Mouse (Mus musculus): ENCODE results near the gene Myom1.
"Not testable (repeated sequence)": the region's sequence is repeated elsewhere in the genome, so short reads cannot be mapped to it uniquely, and the experiment has no call there.

The Myom1 gene

DNA sequence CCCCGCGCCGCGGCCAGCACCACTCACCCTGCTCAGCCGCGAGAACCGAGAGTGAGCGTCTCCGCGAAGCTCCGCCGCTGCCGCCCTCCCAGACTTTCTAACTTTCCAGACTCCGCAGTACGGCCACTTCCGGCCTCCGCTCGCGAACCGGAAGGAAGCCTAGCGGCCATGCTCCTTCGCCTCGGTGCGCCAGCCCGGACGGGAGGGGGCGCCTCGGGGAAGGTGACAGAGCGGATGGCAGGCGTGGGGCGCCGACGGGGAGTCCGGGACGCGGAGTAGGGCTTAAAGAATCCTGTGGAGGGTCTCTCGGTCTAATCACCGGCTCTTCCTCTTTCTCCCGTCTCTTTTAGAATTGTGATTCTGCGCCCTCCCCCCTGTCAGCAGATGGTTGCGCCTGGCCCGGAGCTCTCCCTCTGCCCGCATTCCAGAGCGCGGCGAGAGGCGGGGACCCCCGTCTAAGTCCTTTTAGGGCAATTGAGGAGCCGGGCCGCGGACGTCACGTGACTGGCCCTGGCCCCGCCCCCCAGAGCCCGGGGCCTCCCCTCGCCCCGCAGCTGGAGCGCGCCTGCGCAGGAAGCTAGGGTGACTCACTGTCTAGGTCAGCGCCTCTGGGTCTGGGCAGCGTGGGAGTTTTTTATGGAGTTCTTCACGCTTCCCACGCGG lies at the start of gene Myom1:
Myom1 (plus strand) TSS at position 553 of the 663 bp plus-strand sequence.
- DNase-seq (ENCODE audit: low spot score), result peak; percentile 96

DNA sequence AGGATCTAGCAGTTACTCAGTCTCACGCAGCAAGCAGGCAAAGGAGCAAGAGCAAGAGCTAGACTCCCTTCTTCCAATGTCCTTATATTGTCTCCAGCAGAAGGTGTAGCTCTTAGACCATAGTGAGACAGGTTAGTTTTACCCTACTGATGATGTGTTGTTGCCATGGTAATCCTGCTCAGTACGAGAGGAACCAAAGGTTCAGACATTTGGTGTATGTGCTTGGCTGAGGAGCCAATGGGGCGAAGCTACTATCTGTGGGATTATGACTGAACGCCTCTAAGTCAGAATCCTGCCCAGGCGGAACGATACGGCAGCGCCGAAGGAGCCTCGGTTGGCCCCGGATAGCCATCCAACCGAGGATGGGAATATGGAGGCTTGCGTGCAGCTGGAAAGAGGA lies 38.9 kb upstream of the Myom1 start:
- DNase-seq (ENCODE audit: low spot score), result peak; percentile 100

DNA sequence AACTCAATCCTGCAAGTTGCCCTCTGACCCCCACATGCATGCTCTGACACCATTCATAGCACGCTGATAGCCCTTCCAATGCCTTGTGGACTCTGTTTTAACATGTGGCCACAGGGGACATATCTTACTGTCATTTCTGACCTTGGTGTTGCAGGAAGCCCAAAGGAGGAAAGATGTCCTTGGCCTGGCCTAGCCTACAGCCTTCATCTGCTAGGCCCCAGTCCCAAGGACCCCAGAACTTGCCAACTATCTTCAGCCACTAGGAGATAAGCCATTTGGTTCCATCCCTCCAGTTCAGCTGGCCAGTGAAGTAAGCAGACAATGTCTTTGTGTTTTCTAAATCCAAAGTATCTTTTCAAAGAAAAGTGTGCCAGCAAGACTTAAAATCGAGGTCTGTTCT lies 37.2 kb upstream of the Myom1 start:
- no peak for DNase-seq (ENCODE audit: low spot score)

GRCm38 (mm10) chr17:70966126-70966525 lies 36.3 kb upstream of the Myom1 start:
- no peak for DNase-seq (ENCODE audit: low spot score)

GRCm38 (mm10) chr17:70967191-70967590 lies 35.2 kb upstream of the Myom1 start:
- no peak for DNase-seq (ENCODE audit: low spot score)

DNA sequence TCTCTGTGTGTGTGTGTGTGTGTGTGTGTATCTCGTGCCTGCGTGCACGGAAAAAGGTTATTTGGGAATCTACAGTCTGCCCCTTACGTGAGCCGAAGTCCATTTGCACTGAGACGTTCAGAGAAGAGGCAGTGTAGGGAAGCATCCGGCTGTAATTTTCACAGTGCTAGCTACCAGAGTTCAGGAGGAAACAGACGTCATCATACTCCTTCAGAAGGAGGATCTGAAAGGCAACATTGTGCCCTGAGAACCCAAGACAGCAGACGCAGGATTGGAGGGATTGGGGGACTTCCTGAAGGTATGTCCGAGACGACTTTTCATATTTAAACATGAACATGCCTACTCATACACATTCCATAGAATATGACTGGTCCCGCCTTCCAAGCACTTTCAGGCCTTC lies 34.8 kb upstream of the Myom1 start:
- no peak for DNase-seq (ENCODE audit: low spot score)

DNA sequence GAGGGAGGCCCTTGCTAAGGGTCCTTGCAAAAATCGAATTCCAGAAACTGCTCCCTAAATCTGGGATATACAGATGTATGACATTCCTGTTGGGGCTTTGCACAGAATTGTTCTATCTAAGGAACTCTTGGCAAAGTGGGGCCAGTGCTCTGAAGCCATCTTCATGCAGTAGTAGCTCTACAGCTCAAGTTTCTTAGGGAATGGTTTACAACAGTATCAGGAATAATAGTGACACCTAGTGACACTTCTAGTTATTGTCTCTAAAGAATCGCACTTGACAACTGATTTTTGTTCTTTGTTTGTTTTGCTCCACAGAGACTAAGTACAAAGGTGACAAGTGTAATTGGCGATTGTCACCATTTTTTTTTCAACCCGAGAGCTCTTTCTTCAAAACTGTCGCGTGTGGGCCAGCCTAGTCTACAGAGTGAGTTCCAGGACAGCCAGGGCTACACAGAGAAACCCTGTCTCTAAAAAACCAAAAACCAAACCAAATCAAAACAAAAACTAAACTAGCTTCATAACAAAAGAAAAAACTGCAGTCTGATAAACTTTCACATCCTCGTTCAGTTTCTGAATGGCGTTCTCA lies 33.7 kb upstream of the Myom1 start:
- no peak for DNase-seq (ENCODE audit: low spot score)

GRCm38 (mm10) chr17:70971206-70971605 lies 31.2 kb upstream of the Myom1 start:
- no peak for DNase-seq (ENCODE audit: low spot score)

DNA sequence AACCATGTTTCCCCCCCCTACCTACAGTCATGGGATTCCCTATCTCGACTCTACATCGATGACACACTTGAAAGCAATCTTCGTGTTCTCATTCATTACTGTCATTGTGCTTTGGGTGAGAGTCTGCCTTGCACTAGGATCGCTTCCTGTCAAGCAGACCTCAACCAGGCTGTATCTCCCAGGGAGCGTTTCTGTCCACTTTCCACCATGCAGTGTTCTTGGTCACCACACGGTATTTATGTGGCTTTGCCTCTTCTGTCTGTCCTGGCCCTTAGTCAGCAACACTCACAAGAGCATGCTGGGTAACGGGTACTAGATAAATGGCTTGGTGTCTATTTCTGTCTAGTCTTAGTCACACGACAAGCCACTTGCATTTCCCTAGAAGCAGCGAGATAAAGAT lies 29.0 kb upstream of the Myom1 start:
- no peak for DNase-seq (ENCODE audit: low spot score)

DNA sequence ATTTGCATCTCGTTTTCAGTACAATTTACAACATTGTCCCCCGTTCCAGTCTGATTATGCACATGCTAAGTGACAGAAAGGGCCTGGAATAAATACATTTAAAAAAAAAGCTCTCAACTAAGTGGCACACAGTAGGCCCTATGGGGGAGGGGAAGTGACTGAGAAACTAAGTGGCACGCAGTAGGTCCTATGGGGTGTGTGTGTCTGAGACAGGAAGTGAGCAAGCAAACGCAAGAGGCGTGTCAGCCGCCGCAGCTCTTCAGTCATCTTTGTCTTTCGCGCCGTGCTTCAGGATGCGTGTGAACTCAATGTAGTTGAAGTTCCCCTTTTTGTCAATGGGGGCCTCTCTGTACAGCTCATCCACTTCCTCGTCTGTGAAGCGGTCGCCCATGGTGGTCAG lies 28.4 kb upstream of the Myom1 start:
- not testable (repeated sequence) for DNase-seq (ENCODE audit: low spot score)

- no peak for DNase-seq (ENCODE audit: low spot score)
Measured at GRCm38 (mm10) chr17:70977799-70978198, 24.6 kb upstream of the Myom1 start.

DNA sequence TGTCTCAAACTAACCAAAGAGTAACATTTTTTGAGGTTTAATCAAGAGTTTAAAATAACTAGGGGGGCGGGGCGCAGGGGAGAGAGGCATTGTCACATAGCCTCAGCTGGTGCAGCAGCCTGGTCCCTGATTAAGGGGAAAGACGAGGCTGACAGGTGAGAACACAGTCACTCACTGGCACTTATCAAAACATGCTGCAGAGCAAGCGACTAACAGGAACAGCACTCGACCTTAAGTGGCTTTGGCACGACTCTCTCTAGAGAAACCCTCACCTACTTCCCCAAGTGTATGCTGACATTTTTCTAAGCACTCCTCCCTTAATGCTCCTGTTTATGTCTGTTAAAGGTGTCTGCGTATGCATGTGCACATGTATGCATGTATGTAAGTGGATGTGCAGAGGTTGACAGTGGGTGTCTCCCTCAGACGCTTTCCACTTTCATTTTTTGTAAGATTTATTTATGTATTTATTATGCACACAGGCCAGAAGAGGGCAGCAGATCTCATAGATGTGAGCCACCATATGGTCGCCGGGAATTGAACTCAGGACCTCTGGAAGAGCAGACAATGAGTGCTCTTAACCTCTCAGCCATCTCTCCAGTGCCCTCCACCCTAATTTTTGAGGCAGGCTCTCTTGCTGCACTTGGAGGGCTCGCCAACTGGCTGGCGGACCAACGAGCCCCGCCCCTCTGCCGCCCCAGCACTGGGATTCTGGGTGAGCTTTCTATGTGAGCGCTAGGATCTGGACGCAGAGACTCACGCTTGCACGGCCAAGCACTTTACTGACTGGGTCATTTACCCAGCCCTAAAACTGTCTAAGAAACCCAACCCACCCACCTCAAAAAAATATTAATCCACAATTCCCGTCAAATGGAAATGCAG lies 22.8 kb upstream of the Myom1 start:
- no peak for DNase-seq (ENCODE audit: low spot score)

- DNase-seq (ENCODE audit: low spot score), result no peak
Measured at GRCm38 (mm10) chr17:70985501-70986354, 16.7 kb upstream of the Myom1 start.

- no peak for DNase-seq (ENCODE audit: low spot score)
Measured at GRCm38 (mm10) chr17:70986355-70986740, 16.1 kb upstream of the Myom1 start.

DNA sequence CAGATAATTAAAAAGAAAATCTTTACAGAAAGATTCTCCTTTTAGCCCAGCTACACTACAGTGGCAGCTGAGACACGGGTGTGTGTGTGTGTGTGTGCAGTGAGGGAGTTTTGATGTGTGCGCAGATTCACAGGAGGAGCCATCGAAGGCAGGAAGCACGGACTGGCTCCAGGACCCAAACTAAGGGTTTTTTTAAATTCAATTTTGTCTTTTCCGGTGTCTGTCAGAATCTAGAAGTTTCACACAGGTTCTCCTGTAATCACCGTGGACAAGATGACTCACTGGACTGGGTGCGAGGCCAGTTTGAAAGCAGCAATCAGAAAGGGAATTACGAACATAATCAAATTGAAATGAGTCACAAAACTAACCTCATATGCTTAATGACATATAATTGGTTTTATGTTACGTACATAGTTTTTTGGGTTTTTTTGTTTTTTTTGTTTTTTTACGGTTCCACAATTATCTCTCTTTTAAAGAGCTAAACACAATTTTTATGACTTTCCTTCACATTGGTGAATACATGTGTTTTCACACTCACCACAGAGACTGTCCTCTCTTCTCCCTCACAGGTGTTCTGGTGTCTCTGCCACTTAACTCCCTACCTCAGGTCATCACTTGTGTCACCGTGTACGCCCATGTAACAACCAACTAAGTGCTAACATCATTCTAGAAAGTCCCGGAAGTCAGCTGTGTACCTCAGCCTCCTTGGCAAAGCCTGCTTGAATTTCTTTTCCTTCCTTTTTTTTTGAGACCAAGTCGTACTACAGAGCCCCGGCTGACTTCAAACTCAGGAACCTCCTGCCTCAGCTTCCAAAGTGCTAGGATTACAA lies 15.4 kb upstream of the Myom1 start:
- no peak for DNase-seq (ENCODE audit: low spot score)

DNA sequence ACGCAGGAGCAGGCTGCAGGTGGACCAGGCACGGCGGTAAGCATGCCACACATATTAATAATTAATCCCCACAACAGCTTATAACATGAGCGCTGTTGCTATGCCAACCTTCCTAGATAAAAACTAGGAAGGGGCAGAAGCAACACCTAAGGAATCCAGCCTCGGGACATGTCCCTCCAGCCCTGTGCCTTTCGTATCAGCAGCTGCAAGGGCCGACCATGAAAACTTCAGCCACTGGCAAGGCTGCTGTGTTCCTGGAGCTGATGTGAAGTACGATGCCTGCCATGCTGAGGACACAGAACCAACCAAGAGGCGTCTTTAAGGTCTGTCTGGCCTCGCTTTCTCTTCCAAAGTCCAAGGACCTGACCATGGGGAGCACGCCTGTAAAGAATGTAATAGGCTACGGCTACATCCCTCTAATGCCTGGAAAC lies 14.1 kb upstream of the Myom1 start:
- no peak for DNase-seq (ENCODE audit: low spot score)

- DNase-seq (ENCODE audit: low spot score), result no peak
Measured at GRCm38 (mm10) chr17:70989430-70989829, 13.0 kb upstream of the Myom1 start.

DNA sequence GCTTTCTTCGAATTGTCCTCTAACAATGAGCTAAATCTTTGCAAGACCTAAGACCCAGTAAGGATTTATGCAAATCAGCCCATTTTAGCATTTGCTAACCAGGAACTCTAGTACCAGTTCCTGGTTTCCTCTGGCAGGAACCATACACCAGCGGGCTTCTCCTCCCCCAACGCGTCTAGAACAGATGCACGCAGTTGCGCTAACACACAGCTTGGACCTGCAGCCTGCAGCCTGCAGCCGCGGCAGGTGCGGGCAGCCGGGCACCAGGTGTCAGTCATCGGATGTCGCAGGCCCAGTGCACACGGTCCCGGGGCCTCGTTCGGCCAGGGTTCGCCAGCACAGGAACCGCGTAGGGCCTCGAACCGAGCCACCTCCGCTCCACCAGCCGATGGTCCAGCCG lies 12.4 kb upstream of the Myom1 start:
- DNase-seq (ENCODE audit: low spot score), result no peak

DNA sequence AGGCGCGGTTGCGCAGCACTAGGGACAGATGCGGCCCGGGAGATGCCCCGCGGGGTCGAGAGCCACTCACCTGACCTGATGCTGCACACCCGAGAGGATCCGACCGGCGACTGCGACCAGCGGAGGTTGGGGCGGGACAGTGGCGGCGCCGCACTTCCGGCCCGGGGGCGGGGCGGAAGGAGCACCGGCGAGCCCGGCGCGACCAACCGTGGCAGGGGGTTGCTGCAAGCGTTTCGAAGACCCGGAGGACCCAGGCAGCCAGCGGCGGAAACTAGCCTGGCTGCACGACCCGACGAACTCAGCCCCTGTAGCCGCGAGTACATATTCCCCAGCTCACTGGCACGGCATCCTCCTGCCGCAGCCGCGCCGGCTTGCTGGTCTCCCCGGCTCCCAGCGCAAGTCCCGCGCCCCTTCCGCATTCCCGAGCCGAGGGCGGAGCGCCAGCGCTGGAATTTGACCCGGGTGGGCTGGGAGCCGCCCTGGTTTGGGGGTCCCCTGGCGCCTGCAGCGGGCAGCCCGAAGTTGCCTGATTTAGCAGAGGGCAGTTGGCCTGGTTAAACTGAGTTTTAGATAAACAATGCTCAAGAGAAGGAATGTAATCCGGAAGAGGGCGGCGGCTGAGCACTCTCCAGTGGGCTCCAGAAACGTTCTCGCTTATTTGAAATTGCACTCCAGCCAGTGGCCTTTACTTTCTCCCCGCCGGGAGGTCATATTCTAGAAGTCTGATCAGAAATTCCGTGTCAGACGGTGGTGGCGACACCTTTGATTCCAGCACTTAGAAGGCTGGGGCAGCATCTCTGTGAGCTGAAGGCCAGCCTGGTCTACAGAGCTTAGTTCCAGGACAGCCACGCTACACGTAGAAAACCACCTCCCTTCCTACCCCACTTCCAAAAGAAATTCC lies 11.8 kb upstream of the Myom1 start:
- peak; percentile 72 for DNase-seq (ENCODE audit: low spot score)

All from ovary, postnatal 14 days (tissue).